In the genomic region with DNA sequence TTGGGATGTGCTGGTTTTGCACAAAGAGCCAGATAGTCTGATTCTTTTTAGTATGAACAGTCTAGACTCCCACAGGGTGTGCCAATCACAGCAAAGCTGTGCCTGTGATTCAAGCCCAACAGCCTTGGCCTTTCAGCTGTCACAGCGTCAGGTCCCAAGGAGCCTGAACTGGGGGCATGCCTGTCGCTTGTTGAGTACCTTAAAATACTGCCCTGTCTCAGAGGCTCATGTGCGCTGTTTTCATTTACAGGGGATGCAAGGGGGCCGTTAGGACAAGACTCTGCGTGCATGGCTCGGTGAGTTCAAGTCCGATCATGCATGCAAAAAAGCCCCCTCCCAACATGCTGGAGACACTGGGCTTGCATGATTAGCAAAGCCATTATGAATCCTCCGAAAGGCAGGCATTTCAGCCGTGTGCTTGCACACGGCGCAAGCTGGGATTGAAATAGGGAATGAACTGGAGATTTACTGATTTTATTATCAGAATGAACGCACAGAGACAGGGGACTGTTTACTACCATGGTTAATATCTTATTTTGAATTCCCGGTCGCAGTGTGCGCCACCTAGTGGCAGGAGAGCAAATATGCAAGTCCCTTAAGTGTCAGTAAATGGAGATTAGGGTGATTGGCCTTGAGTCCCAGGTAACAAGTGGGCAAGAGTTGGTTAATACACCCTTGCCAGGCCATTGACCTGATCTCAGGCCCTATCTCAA, we compare ENCODE assay signal across 8 mouse cellular contexts.
DNase-seq lines count a peak whose midpoint lies in the region; ATAC-seq and TF ChIP-seq lines count a peak whose summit lies in the region.

No protein-coding gene starts in this region.

- H3K27ac ChIP-seq in embryonic facial prominence, embryonic 12.5 days = no peak overlapping the region
- no peak overlapping the region for H3K27ac ChIP-seq in heart, embryonic 16.5 days (ENCODE audit: low read length)
- H3K27ac ChIP-seq in lung, postnatal 0 days (ENCODE audit: low read length) = no peak overlapping the region

- WGBS in embryonic facial prominence, embryonic 12.5 days = 26% methylated on average over 15 of the region's 15 CpGs
- 32% methylated on average over 15 of the region's 15 CpGs for WGBS in heart, embryonic 16.5 days
- 31% methylated on average over 15 of the region's 15 CpGs for WGBS in lung, postnatal 0 days

- no peak for TF ChIP-seq EP300 in lung, postnatal 0 days (IDR thresholded peaks at IDR 0.05)

- no peaks in the 10 kb centered on the region for H3K36me3 ChIP-seq in embryonic facial prominence, embryonic 12.5 days
- no peaks in the 10 kb centered on the region for H3K36me3 ChIP-seq in heart, embryonic 16.5 days (ENCODE audit: control insufficient read depth, insufficient read depth)
- no peaks in the 10 kb centered on the region for H3K36me3 ChIP-seq in lung, postnatal 0 days (ENCODE audit: insufficient read depth, low read length)

- H3K4me2 ChIP-seq in embryonic facial prominence, embryonic 12.5 days (replicated peaks) = peak overlapping the region; percentile 41
- peak overlapping the region; percentile 52 for H3K4me2 ChIP-seq in heart, embryonic 16.5 days (ENCODE audit: low read depth, low read length)
- no peak overlapping the region for H3K4me2 ChIP-seq in lung, postnatal 0 days (replicated peaks; ENCODE audit: low read depth, low read length)

- no peak overlapping the region for H3K4me3 ChIP-seq in embryonic facial prominence, embryonic 12.5 days
- peak overlapping the region; percentile 13; the same call in 1 of the 2 replicates for H3K4me3 ChIP-seq in heart, embryonic 16.5 days (ENCODE audit: low read length)
- H3K4me3 ChIP-seq in lung, postnatal 0 days (ENCODE audit: low read depth, low read length) = no peak overlapping the region

- H3K9me3 ChIP-seq in embryonic facial prominence, embryonic 12.5 days = no peaks in the 10 kb centered on the region
- no peaks in the 10 kb centered on the region for H3K9me3 ChIP-seq in heart, embryonic 16.5 days (replicated peaks; ENCODE audit: control insufficient read depth, low read length)
- no peaks in the 10 kb centered on the region for H3K9me3 ChIP-seq in lung, postnatal 0 days (ENCODE audit: low read length)

- 0 out of 2 replicates have a peak, but pooled peaks cover 5% of the 10 kb centered on the region for H3K4me1 ChIP-seq in embryonic facial prominence, embryonic 12.5 days
- H3K4me1 ChIP-seq in heart, embryonic 16.5 days (ENCODE audit: control insufficient read depth, insufficient read depth, low read length) = no peaks in the 10 kb centered on the region
- no peaks in the 10 kb centered on the region for H3K4me1 ChIP-seq in lung, postnatal 0 days (ENCODE audit: insufficient read depth, low read depth, low read length)

- H3K9ac ChIP-seq in embryonic facial prominence, embryonic 12.5 days = no peak overlapping the region
- H3K9ac ChIP-seq in heart, embryonic 16.5 days (ENCODE audit: low read length) = no peak overlapping the region
- no peak overlapping the region for H3K9ac ChIP-seq in lung, postnatal 0 days (replicated peaks; ENCODE audit: low read depth)

- no peak for ATAC-seq in embryonic facial prominence, embryonic 12.5 days (ENCODE audit: insufficient number of reproducible peaks, insufficient read depth, low FRiP score, low TSS enrichment)
- no peak for ATAC-seq in heart, embryonic 16.5 days (replicated peaks; ENCODE audit: extremely low read depth, insufficient read depth, low FRiP score)
- ATAC-seq in lung, postnatal 0 days = no peak

- peak; percentile 89 for TF ChIP-seq CTCF in lung, postnatal 0 days (IDR thresholded peaks at IDR 0.05)

- no peaks in the 10 kb centered on the region for H3K27me3 ChIP-seq in embryonic facial prominence, embryonic 12.5 days
- H3K27me3 ChIP-seq in heart, embryonic 16.5 days (ENCODE audit: control insufficient read depth, insufficient read depth, low read length) = peaks cover 2% of the 10 kb centered on the region; the same call in 1 of the 2 replicates
- no peaks in the 10 kb centered on the region for H3K27me3 ChIP-seq in lung, postnatal 0 days (replicated peaks; ENCODE audit: insufficient read depth, low read length)

- peak; percentile 31 for DNase-seq in MEL-GATA-1-ER (ENCODE audit: extremely low read depth, low read depth)
- DNase-seq in adrenal gland, postnatal 25 days = peak; percentile 57
- DNase-seq in kidney, postnatal 10 days = peak; percentile 66
- peak; percentile 59 for DNase-seq in lung, postnatal 0 days (ENCODE audit: low spot score)
- peak; percentile 53 to 66 for DNase-seq in right cerebral cortex, adult 2 months (ENCODE audit: low spot score in 2 of 2)
- DNase-seq in yolk sac, embryonic 10.5 days (ENCODE audit: low spot score) = no peak
